Mouse (Mus musculus): Measurements from ENCODE around the gene I0C0044D17Rik. TPM values are rescaled to one million over a fixed set of nuclear protein-coding genes. Genes with fewer than 3 reads are reported as not detected.

I0C0044D17Rik gene
- polyA plus RNA-seq, 1 experiment from 2014 or later: not detected

DNA sequence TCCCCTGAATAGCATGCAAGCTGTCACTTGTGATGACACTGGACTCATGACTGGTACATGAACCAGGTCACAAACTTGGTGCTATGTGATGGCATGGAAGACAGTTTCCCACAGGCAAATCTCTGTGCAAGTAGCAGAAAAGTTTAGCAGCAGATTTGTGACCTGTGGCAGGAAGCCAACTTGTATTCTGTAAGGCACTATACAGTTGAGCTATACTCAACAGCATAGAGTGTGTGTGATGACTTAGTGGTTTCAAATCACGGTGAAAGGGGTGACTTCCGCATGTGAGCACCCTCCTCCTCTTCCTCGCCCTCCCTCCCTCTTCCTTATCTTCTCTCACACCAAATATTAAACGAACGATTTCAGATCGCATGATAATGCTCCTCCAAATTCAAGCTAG, 46.2 kb downstream of the I0C0044D17Rik start:
- 73% methylated on average over 6 of the region's 6 CpGs for WGBS
- no peaks in the 10 kb centered on the region for H3K4me1 ChIP-seq (replicated peaks; ENCODE audit: insufficient read depth, low read length)
- ATAC-seq (replicated peaks; ENCODE audit: low FRiP score, low read depth) (no peak), DNase-seq (ENCODE audit: low spot score) (no peak)
- H3K36me3 ChIP-seq (ENCODE audit: insufficient read depth, low read length): no peaks in the 10 kb centered on the region
- no peak overlapping the region for H3K9ac ChIP-seq (ENCODE audit: low read depth, low read length)
- H3K27me3 ChIP-seq (ENCODE audit: insufficient read depth, low read length): no peaks in the 10 kb centered on the region
- H3K27ac ChIP-seq: no peak overlapping the region
- TF ChIP-seq CTCF (IDR thresholded peaks at IDR 0.05; ENCODE audit: low read depth): no peak
- H3K4me2 ChIP-seq (ENCODE audit: low read length): no peak overlapping the region
- H3K4me3 ChIP-seq (replicated peaks; ENCODE audit: low read depth, low read length): no peak overlapping the region
- H3K9me3 ChIP-seq (replicated peaks; ENCODE audit: low read length): no peaks in the 10 kb centered on the region

DNA sequence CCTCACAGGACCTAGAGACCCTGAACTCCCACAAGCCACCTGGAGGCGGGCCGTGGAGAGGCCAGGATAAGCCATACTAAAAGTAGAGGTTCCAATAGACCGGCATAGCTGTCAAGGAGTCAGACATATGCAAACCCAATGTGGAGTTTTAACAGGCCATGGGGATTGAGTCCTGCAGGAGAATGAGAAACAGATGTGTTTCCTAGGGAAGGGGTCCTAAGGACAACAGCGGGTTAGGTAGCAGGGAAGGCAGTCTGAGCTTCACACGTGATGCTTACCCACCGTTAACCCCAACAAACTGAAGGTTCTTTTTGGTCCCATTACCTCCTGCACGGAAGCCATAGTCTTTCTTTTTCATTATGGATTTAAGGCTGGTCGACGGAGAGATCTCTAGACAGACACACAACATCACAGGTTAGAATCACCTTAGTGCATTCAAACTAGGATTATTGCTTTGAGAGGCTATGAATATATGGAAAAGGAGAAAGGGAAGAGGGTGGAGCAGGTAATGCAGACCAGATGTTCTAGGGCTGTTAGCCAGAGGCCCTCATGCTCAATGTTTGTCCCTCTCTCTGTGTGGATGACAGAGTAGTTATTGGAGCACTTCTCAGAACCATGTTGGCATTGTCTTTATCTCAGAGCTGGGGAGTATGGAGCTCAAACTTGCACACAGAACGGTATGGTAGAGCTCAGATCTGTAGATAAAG, 46.8 kb downstream of the I0C0044D17Rik start:
- Histone ChIP-seq H3K9me3 (replicated peaks; ENCODE audit: low read length) (no peaks in the 10 kb centered on the region), H3K4me2 (ENCODE audit: low read length) (no peak overlapping the region), H3K27ac (no peak overlapping the region), H3K9ac (ENCODE audit: low read depth, low read length) (no peak overlapping the region), H3K4me3 (replicated peaks; ENCODE audit: low read depth, low read length) (no peak overlapping the region), H3K4me1 (replicated peaks; ENCODE audit: insufficient read depth, low read length) (no peaks in the 10 kb centered on the region), H3K27me3 (ENCODE audit: insufficient read depth, low read length) (no peaks in the 10 kb centered on the region), H3K36me3 (ENCODE audit: insufficient read depth, low read length) (no peaks in the 10 kb centered on the region)
- DNase-seq (ENCODE audit: low spot score): no peak
- no peak for ATAC-seq (replicated peaks; ENCODE audit: low FRiP score, low read depth)
- TF ChIP-seq CTCF (IDR thresholded peaks at IDR 0.05; ENCODE audit: low read depth): no peak
- 80% methylated on average over 10 of the region's 10 CpGs for WGBS

DNA sequence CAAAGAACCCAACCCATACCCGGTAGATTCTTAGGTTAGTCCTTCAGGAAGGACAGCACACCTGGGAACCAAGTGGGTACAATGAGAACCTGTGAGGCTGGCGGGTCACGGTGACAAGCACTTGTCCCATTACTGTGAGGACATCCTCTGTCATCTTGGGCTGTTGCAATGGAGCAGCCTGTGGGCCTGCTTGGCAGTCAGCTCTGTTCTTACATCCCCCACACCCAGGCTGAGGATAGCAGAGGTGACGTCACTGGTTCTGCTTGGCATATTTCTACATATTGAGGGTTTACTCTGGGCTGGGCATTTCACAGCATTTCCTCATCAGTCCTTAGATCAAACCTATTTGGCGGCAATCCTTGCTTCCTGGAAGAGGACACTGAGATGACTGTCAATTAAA, 49.9 kb downstream of the I0C0044D17Rik start:
- 88% methylated on average over 5 of the region's 5 CpGs for WGBS
- H3K9ac ChIP-seq (ENCODE audit: low read depth, low read length): no peak overlapping the region
- ATAC-seq (replicated peaks; ENCODE audit: low FRiP score, low read depth) (no peak), DNase-seq (ENCODE audit: low spot score) (no peak)
- no peak overlapping the region for H3K27ac ChIP-seq
- no peak for TF ChIP-seq CTCF (IDR thresholded peaks at IDR 0.05; ENCODE audit: low read depth)
- no peaks in the 10 kb centered on the region for H3K27me3 ChIP-seq (ENCODE audit: insufficient read depth, low read length)
- H3K9me3 ChIP-seq (replicated peaks; ENCODE audit: low read length): no peaks in the 10 kb centered on the region
- H3K4me2 ChIP-seq (ENCODE audit: low read length): no peak overlapping the region
- H3K4me1 ChIP-seq (replicated peaks; ENCODE audit: insufficient read depth, low read length): no peaks in the 10 kb centered on the region
- no peak overlapping the region for H3K4me3 ChIP-seq (replicated peaks; ENCODE audit: low read depth, low read length)
- H3K36me3 ChIP-seq (ENCODE audit: insufficient read depth, low read length): no peaks in the 10 kb centered on the region

Other genes starting within 250 kb of the I0C0044D17Rik start
- 0.18 and 0.24 TPM in 2 replicates for gene L1td1, start 97.1 kb downstream of the I0C0044D17Rik start, polyA plus RNA-seq (2015; fragmentation: Nextera tagmentation; extraction: Ambion mirVana)
- gene Kank4, start 6.3 kb downstream of the I0C0044D17Rik start, polyA plus RNA-seq (2015; fragmentation: Nextera tagmentation; extraction: Ambion mirVana): 2.3 and 2.7 TPM in 2 replicates
- 73.0 and 83.7 TPM in 2 replicates for gene Usp1, start 100.0 kb upstream of the I0C0044D17Rik start, polyA plus RNA-seq (2015; fragmentation: Nextera tagmentation; extraction: Ambion mirVana)
- gene Angptl3, start 207.1 kb upstream of the I0C0044D17Rik start, polyA plus RNA-seq (2015; fragmentation: Nextera tagmentation; extraction: Ambion mirVana): 1.4 and 1.8 TPM in 2 replicates

All from kidney, postnatal 0 days (tissue).